Mouse (Mus musculus) cortical plate, adult 2 months (tissue): ENCODE results near the gene Yipf1.

Experiments used
- CTCF ChIP-seq: fragments of 200-500 bp; IDR thresholded peaks from 2 replicates; pipeline ENCODE4 v1.5.1; 2011; ENCODE audit warnings: mild to moderate bottlenecking, control low read depth, low read length; ENCODE audit not compliant: insufficient read depth; ENCODE audit errors: extremely low read depth
- POLR2A ChIP-seq: fragments of 200-500 bp; IDR thresholded peaks from 2 replicates; pipeline ENCODE4 v1.6.1; 2011; ENCODE audit warnings: mild to moderate bottlenecking, low read length, control low read depth; ENCODE audit not compliant: insufficient read depth; ENCODE audit errors: extremely low read depth

DNA sequence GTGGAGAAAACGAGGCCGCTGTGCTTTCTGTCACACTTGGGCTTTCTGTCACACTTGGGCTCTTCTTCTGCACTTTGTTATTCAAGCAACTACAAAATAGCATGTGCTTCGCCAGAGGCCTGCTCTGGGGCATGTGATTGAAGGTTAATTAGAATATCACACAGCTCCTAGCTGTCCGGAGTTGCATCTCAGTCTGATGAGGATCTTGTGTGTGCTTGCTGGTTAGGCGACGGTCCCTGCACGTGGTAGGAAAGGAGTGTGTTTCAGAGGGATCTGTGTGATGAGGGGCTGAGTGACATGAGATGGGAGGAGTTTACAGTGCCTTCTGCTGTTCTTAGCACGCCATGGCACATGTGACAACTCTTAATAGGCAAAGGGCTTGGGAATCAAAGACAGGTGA is 73.3 kb downstream of the Yipf1 start:
- no peak for TF ChIP-seq CTCF
- TF ChIP-seq POLR2A, result no peak
